Mouse (Mus musculus): ENCODE data around the gene Uqcrfs1.

DNA sequence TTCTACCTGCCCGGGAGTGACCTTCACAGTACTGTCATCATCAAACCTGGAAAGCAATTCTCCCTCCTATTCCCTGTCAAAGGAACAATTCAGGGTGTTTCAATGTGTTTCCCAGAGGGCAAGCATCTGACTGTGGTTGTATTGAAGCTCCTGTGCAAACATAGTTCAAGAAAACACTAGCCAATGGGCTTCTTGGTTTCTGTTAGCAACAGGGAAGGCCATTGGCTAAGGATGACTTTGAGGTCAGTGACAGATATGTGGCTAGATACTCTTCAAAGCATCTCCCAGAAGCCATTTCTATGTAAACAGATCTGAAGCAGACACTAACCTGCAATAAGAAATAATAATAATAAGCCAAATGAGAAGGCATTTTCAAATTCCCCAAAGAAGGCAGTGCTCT lies 25.0 kb upstream of the Uqcrfs1 start:
- TF ChIP-seq CTCF (IDR thresholded peaks at IDR 0.05; ENCODE audit: low read depth) (no peak), EP300 (IDR thresholded peaks at IDR 0.05; ENCODE audit: low read depth) (no peak)

Measured in liver, embryonic 14.5 days (tissue).